Mouse (Mus musculus) mammary gland, adult 2 months (tissue): ENCODE data around the gene Emc4. TPM values are rescaled to one million over a fixed set of nuclear protein-coding genes. Genes with fewer than 3 reads are reported as not detected.

Source experiments
- polyA plus RNA-seq: library from polyadenylated mRNA; depleted of rRNA; stranded (reverse); fragments of >200 nt; gene quantifications from 2 replicates; pipeline ENCODE4 v1.2.3, GENCODE M21; 2012; ENCODE audit warnings: low replicate concordance; rRNA removed

Emc4 gene
- polyA plus RNA-seq: 67.8 and 129 TPM in 2 replicates

GRCm38 (mm10) chr2:112367726-112368673 lies at the start of gene Emc4:
Emc4 (minus strand) TSS chr2:112368027.

DNA sequence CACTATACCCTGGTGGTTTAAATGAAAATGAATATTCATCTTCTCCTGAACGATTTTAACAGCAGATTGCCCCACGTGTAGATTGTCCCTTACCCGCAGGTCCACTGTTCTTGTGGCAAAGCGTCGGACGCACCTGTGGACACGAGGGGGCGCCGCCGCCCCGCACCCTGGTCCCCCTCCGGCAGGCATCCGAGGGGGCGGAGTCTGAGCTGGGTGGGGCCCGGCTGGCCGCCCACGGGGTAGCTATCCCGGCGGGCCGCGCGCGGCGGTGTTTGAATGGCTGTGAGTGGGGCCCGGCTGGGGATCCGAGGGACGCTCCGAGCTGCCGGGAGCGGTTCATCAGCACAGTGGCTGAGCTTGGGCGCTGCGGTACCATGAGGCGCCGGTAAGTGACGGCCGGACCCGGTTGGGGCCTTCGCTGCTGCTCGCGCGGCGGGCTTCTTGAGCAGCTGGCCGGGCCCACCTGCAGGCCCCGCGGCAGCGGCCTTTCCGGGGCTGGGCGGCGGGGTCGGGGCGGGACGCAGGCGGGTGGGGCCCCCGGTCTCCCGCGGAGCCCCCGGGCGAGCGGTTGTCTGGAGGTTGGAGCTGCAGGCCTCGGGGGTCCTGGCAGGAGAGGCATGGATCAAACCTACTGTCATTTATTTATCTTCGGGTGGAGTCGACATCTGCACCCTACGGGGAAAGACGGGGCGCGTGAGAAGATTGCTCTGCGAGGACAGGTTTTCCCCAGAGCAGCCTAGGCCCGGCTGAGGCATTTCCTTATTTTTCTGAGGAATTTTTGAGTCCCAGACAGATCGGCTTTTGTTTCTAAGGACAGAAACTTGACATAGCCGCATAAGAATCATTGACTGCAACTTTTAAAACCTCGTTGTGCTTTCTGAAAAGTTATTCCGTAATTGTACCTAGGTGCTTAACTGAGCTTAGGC lies 11.4 kb upstream of the Emc4 start, which contains the start of gene Katnbl1:
TSS of gene Katnbl1 (plus strand) at position 239 of the 926 bp plus-strand sequence.

Other genes starting within 250 kb of the Emc4 start
- gene Olfr1316, start 233.1 kb downstream of the Emc4 start, polyA plus RNA-seq: not detected in 2 replicates
- gene Olfr1317, start 227.7 kb downstream of the Emc4 start, polyA plus RNA-seq: not detected in 2 replicates
- gene Olfr1318, start 213.8 kb downstream of the Emc4 start, polyA plus RNA-seq: not detected in 2 replicates
- 36.0 and 94.5 TPM in 2 replicates for gene Lpcat4, start 128.6 kb downstream of the Emc4 start, polyA plus RNA-seq
- gene Nutm1, start 108.7 kb downstream of the Emc4 start, polyA plus RNA-seq: not detected in 2 replicates
- gene Nop10, start 106.1 kb downstream of the Emc4 start, polyA plus RNA-seq: 62.3 and 132 TPM in 2 replicates
- 35.2 and 45.7 TPM in 2 replicates for gene Slc12a6, start 102.2 kb downstream of the Emc4 start, polyA plus RNA-seq
- gene Gm21985, start 101.7 kb downstream of the Emc4 start, polyA plus RNA-seq: not detected in 2 replicates
- 0.86 and 2.4 TPM in 2 replicates for gene Katnbl1, start 11.2 kb upstream of the Emc4 start, polyA plus RNA-seq
- 4.1 and 7.3 TPM in 2 replicates for gene Emc7, start 87.0 kb upstream of the Emc4 start, polyA plus RNA-seq
- gene Chrm5, start 112.7 kb upstream of the Emc4 start, polyA plus RNA-seq: not detected in 2 replicates
- gene Aven, start 124.9 kb upstream of the Emc4 start, polyA plus RNA-seq: 1.6 and 8.7 TPM in 2 replicates